Mouse (Mus musculus): Measurements from ENCODE around the gene Gtsf1l.

Gene Gtsf1l

DNA sequence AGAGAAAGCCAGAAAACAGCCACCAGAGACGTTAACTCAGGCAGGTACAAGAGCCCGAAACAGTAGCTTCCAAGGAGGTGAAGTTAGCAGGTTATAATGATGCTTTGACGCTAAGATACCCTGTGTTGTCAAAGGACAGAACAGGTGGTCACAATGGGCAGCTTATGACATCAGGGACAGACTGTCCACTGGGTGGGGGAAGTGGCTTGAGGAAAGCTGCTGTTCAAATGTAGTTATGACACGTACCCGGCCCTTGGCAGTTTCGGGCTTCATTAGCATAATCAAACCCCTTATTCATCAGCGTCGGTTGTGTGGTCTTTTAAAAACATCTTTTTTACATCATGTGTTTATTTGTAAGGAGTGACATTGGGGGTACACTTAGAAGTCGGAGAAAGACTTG lies at the start of gene Gtsf1l:
TSS of gene Gtsf1l (minus strand) at position 128 of the 400 bp plus-strand sequence.
- no peak for DNase-seq (ENCODE audit: low read depth)

DNA sequence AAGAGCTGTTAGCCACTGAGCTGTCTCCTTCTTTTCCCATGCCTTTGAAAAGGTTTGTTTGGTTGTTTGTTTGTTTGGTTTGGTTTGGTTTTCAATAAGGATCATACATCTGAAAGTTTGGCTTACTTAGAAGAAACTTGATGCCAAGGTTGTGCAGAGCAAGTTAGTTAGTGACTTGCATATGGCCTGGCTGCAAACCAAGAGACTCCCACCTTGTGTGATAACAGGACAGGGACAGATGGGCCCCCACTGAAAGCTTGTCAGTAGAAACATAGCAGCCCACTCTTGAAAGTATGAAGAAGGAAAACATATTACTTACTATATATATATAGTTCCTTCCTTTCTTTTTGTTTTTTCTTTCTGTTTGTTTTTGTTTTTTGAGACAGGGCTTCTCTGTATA lies 49.3 kb upstream of the Gtsf1l start:
- no peak for DNase-seq (ENCODE audit: low read depth)

DNA sequence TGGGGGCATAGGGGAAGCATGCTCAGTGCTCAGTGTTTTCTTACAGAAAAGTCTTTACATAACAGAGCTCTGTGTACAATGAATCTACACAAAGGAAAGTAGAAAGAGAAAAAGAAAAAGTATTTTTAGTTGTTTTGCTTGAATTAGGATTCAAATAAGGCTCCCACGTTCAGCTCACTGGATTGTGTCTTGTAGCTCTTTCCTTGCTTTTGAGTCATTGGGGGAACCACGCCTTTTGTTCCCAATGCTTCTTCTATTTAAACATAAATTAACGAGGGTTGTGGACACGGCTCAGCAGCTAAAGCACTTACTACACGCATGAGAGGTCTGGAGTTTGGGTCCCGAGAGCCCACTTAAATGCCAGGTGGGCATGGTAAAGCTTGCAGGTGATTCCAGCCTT lies 48.3 kb upstream of the Gtsf1l start:
- DNase-seq (ENCODE audit: low read depth) = no peak

DNA sequence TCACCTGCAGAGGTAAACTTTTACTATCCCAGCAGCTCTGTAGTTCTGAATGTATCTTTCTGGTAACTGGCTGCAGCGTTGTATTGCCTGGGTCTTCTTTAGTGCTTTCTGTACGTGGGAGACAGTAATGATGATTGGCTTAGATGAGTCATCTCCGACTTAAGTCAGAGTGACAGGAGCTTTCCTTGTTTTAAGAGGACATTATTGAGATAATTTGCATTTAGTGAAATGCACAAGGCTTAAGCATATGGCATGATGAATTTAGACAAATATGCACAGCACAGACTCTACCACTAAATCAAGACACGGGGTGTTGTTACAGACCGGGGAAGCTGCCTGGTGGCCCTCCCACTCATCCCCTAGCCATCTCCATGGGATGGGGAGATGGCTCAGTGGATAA lies 44.7 kb upstream of the Gtsf1l start:
- DNase-seq (ENCODE audit: low read depth) = no peak

DNA sequence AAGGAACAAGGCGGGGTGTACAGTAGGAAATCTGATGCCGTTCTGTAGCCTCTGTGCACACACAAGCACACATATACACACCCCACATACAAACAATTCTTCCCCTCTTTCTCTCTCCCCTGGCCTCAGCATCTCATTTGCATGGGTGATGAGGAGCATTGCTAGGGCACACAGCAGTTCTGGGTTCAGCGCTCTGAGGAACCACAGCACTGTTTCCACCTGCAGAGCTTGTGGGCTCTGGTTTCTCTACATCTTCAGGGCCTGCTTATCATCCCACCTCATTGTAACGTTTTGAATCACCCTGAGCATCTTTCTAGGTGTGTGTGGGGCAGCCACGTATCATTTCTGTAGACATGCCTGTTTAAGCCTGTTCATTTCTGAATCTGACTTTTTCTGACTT lies 43.2 kb upstream of the Gtsf1l start:
- no peak for DNase-seq (ENCODE audit: low read depth)

DNA sequence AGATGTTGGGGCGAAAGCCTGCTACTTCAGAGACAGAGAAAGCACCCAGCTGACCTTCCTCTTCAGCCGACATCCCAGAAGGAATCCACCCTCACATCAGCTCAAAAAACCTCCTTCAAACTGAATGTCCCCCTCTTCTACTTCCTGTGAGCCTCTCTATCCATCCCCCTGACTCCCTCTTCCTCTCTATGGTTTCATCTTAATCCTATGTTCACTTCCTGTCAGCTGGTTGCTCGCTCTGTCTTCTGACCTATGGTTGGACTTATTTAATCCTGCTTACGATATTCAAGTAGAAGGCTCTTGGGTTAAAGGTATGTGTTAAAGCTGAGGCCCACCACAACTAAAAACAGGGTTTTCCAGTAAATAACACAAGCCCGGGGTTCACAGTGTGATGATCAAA lies 35.8 kb upstream of the Gtsf1l start:
- no peak for DNase-seq (ENCODE audit: low read depth)

DNA sequence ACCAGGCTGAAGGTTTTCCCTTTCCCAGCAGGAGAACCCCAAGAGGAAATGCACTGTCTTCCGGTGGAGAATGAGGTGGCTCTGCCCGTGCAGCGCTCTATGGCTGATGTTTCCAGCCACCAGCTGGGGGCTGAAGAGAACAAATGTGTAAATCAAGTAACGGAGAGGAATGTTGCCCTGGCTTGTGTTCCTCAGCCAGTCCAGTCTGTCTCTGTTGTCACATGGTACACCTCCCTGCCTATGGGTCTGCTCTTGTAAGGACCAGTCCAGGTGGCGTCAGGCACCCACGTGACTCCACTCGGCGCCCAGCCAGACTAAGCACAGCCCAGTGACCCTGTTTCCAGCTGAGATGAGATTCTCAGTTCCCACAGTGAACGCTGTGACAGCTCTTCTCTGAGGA lies 34.7 kb upstream of the Gtsf1l start:
- no peak for DNase-seq (ENCODE audit: low read depth)

DNA sequence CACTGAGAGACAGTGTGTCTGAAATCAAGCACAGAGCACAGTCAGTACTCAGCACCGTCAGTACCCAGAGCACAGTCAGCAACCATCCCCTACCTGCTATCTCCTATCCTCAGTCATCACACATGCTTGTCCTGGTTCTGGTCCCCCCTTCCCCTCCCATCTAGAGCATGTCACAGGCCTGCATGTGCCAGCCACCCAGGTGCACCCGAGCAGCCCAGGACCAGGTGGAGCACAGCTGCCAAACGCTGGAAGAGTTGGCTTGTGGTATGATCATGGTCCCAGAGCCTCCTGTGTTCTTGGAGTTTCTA lies 33.7 kb upstream of the Gtsf1l start:
- DNase-seq (ENCODE audit: low read depth) = no peak

DNA sequence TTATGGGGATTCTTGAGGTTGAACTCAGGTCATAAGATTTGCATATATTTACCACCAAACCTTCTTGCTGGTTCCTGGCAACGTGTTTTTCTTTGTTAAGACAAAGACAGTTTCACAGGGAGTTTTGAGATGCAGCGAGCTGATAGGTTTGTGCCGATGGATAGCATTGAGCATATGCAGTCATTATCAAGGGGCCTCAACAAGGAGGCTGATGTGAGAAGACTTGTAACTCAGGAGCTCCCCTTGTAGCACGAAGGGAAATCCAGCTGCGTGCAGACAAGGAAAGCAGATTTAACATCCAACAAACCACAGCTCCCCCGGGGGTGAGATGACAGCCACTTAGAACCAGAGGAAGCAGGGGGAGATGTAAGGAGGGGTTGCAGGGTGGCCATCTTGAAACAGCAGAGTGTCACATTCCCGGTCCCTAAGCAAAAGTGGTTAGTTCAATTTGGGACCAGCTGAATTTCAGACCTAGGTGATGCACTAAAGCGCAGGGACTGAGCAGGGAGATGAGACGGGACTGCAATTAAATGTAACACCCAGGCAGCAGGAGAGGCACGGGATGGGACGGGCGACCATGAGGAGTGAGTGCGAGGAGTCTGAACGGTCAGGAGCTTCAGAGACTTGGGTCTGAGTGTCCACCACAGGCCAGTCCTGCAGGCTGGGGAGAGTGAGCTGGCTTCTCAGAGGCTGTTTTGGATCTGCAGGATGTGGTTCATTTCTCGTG lies 33.1 kb upstream of the Gtsf1l start:
- DNase-seq (ENCODE audit: low read depth) = no peak

DNA sequence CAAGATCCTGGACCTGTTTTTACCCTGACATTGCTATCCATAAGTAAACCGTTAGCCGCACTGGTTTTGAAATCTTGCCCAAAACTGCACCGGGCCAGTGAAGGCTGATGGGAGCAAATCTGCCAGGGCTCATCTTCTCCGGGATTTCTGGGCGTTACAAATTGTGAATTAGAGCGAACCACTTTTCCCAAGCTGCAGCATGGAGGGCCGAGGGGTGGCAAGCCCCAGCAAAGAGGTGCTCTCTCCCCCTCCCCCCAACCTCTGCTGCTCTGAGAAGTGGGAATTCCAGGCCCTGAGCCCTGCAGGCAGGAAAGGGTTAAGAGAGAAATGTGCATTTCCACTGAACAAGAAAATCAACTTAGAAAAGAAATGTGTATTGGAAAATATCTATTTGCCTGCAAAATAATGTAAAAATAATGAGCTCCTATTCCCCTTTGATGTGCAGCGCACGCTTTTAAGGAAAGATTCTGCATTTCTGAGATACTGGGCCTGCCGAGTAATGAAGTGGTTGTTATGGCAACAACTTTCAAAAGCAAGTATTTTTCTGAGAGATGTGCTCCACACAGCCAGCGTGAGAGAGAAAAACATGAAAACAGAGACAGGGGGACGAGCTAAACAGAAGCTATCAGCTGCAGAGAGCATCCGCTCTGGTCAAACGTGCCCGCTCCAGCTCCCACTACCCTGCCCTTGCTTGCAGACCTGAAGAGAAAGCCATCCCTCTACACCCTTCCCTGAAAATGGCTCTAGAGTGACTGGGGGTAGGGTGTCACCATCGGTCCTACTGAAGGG lies 24.0 kb upstream of the Gtsf1l start:
- DNase-seq (ENCODE audit: low read depth) = no peak

DNA sequence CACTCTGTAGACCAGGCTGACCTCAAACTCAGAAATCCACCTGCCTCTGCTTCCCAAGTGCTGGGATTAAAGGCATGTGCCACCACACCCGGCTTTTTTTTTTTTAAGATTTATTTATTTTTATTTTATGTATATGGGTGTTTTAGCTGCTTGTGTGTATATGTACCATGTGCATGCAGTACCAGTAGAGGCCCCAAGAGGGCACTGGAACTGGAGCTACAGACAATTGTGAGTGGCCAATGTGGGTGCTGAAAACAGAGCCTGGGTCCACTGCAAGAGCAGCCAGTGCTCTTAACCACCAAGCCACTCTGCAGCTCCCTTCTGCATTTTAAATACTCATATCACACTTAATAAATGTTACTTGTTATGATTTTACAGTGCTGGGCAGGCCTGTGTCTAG lies 23.1 kb upstream of the Gtsf1l start:
- DNase-seq (ENCODE audit: low read depth) = no peak

DNA sequence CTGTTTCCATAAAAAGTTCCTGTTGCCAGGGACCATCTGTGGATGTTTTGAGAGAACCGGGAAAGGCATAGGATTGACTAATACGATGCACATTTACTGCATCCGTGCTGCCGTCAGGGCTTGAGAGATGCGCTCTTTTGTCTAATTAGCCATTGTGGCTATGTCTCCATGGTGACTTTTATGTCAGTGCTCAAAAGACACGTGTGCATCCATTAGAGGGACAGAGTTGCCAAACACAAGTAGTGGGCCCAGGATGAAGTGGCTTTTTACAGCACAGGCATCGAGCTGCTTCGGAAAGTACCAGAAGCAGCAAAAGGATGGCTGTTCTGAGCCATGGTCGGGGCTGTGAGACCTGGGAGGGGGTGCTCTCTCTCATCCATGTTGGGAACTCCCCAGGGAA lies 20.7 kb upstream of the Gtsf1l start:
- DNase-seq (ENCODE audit: low read depth) = no peak

DNA sequence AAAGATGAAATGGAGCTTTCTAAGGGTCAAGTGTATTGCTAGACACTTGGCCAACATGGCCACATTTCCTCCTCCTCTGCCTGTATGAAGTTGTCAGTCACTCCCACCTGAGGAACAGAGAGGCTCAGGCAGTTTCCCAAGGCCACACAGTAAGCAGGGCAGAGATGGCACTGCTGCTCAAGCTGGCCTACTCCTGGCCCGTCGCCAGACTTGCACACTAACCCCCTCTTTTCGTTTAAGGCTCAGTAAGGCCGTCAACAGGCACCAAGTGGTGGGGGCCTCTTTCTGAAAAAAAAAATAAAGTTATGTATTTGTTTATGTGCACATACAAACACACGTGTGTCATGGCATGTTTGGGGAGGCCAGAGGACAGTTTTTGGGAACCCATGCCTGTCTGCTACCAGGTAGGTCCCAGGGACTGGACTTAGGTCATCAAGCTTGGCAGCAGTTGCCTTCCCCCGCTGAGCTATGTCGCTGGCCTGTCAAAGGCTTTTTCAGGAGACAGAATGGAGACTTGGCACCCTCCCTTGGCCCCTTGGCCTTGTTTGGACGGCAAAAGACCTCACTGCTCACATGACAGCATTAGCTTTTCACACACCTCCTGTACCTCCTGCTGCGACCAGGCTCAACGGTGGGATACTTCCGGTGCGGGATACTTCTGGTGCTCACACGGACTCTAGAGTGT lies 16.6 kb upstream of the Gtsf1l start:
- no peak for DNase-seq (ENCODE audit: low read depth)

DNA sequence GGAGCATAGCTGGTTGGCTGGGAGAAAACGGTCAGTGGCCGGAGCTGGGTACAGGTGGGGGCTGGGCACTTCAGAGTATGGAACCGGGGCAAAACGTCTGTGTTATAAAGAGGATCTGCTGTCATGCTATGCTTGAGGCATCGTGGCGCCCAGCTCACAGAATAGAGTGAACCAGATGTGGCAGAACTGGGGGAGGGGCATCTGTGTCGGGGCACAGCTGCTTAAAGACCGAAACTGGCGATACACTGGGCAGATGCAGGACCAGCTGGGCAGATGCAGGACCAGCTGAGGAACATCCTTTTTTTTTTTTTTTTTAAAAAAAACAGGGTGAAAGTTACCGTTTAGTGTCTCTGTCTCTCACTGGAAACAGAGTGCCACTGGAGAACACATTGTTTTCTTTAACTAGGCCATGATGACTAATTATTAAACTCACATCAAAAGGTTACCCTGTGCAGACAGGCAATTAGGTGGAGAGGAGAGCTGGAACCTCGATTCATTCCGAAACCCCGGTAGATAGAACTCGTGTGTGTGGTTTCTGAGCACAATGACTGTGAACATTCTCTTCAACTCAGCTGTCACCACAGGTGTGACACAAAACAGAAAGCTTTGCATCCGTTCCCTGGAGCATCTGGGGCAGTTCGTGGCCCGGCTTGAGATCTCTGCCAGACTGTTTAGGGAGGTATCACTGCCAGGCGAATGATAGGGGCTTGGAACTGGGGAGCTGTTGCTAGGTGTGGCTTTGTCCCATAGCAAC lies 15.4 kb upstream of the Gtsf1l start:
- no peak for DNase-seq (ENCODE audit: low read depth)

DNA sequence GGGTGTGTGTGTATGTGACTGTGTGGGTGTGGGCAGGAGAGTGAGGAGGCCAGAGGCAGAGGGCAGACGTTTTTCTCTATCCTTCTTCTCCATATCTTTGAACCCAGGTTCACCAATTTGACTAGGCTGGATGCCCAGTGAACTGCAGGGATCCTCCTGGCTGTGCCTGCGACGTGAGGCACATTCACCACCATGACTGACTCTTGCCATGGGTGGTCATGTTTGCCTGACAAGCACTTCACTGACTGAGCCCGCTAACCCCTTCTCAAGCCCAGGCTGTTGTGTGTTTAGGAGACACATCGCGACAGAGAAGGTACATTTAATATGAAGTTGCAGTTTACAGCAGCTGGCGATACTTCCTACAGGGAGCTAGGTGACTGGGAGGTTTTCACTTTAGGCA lies 14.6 kb upstream of the Gtsf1l start:
- no peak for DNase-seq (ENCODE audit: low read depth)

DNA sequence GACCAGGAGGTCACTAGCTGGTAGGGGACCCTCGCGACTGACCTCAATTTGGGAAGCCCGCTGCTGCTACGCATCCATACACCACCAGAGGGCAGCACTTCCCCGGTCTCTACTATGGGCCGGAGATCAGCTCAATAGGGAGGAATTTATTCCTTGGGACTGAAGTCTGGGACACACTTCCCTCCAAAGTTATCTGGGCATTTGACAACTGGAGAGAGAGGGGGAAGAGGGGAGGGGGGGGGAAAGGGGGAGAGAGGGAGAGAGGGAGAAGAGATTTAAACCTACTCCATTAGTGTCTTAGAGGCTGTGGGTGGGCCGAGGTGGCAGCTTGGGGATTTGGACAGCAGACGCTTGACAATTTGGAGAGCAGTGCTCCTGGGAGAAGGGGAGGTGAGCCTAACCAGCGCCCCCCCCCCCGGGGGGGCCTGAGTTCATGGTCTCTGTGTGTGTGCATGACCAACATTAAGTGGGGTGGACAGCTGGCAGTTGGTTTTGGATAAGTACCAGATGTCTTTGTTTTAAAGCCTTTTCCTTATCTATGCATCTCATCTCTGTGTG lies 14.1 kb upstream of the Gtsf1l start:
- no peak for DNase-seq (ENCODE audit: low read depth)

DNA sequence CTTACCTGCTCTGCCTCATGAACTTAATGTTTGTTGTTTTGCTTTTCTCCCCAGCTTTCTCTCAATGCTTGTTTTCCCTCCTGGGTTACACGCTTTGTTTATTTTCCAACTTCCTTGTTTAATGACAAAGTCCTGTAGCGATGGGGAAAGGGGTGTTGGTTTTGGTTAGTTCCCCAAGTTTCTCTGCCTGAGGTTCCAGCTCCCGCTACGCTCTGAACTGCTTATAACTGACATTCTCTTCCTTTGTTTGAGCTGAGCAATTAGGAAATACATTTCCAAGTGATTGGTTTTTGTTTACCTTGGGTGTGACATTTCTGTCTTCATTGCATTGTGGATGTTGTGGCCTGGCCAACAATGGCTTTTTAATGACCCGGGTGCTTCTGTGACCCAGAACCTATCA lies 12.9 kb upstream of the Gtsf1l start:
- no peak for DNase-seq (ENCODE audit: low read depth)

DNA sequence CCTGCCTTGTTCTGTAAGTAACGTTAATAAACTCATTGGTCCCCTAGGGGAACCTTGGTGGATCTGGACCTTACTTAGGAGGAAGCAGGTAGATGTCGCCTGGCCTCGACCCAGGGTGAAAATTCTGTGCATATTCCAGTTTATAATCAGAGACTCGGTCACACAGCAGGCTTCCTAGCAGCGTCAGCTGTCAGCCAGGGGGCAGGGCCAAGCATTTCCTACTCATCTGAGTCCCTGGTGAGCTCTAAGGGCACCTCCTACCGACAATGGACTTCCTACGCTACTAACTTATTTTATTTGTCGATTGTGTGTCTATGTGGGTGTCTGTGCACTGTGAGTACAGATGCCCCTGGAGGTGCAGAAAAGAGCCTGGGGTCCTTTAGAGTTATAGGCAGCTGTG lies 12.3 kb upstream of the Gtsf1l start:
- no peak for DNase-seq (ENCODE audit: low read depth)

DNA sequence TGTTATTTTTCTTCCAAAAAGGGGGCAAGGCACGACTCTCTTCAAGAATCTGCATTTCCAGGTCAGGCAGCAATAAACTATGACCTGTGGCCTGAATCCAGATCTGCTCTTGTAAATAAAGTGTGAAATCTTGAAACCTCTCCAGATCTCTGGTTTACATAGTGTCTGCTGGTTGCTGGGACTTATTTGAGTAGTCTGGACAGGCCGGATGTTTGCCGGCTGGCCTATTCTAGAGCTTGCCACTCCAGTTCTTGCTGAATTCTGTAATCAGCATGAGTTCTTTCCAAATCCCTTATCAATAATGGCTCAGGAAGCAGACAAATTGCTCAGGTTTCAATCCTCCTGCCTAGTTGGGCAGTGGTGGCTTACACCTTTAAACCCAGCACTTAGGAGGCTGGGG lies 8.1 kb upstream of the Gtsf1l start:
- no peak for DNase-seq (ENCODE audit: low read depth)

DNA sequence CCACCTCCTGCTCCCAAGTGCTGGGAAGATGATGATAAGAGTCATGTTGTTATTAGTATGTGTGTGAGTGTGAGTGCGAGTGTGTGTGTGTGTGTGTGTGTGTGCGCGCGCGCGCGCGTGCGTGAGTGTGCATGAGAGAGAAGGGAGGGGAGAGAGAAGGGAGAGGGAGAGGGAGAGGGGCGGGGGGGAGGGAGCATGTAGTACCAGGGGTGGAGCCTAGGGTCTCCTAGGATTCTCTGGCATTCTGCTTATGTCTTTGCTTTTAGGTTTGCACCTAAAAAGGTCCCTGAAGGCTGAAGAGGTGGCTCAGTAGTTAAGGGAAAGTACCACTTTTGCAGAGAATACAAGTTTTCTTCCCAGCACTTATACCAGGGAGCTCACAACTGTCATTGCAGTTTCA lies 7.3 kb upstream of the Gtsf1l start:
- DNase-seq (ENCODE audit: low read depth) = no peak

DNA sequence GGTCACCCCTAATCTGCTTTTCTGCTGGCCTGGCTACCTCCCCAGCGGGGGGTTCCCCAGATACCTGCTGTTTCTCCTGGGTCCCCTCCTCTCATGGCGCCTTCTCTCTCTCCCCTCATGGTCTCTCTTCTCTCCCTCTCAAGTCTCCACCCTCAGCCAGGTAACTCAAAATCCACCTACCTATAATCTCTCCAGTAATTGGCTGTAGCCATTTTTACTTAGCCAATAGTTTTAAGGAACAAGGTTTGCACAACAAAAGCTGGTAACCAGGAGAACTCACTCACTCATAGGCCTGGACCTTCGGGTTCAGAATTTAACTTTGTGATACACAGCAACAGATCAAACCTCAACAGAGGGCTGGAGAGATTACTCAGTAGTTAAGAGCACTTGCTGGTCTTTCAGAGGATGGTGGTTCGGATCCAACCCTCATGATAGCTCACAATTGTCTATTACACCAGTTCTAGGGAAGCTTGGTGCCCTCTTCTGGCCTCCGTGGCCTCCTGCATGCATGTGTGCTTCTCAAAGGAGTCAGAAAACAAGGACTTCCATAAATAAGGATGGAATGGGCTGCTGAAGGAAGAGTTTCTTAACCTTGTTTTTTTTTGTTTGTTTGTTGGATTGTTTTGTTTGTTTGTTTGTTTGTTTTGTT lies 1.9 kb upstream of the Gtsf1l start:
- no peak for DNase-seq (ENCODE audit: low read depth)

DNA sequence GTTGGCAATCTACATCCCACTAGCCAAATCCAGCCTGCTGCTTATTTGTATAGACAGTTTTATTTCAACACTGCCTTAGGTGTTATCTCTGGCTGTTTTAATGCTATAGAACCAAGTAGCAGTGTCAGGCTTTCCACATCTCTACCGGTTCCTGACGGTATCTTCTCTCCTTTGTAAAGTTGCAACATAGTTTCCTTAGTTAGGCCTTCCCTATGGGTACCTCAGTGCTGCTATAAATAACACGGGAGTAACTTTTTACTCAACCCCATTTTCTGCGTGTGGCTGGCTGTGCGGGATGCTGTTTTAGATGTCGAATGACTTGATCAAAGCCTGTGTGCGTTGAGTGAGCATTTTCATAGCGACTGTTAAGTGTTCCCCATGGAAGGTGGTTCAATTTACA lies 1.1 kb downstream of the Gtsf1l start:
- no peak for DNase-seq (ENCODE audit: low read depth)
